Mouse (Mus musculus): ENCODE data around the gene 1700024P04Rik. TPM values are rescaled to one million over a fixed set of nuclear protein-coding genes. Genes with fewer than 3 reads are reported as not detected.

Gene 1700024P04Rik
- polyA plus RNA-seq, 2 experiments = not detected

- Histone ChIP-seq H3K4me2 (ENCODE audit: low read depth) (no peak overlapping the region), H3K9me3 (ENCODE audit: control insufficient read depth, low read length) (no peaks in the 10 kb centered on the region), H3K4me1 (replicated peaks; ENCODE audit: control insufficient read depth in 2 of 2, insufficient read depth in 2 of 2, low read length in 1 of 2) (peaks cover 0 to 13% of the 10 kb centered on the region in 2 experiments; a peak in 2 of 4 replicates), H3K4me3 (ENCODE audit: insufficient read depth in 1 of 2, low read depth in 2 of 2, low read length in 2 of 2) (no peak overlapping the region), H3K27ac (no peak overlapping the region), H3K9ac (replicated peaks) (no peak overlapping the region), H3K36me3 (replicated peaks; ENCODE audit: control insufficient read depth, insufficient read depth, low read depth) (no peaks in the 10 kb centered on the region), H3K27me3 (ENCODE audit: control insufficient read depth, insufficient read depth, low read length) (no peaks in the 10 kb centered on the region)
- no peak for TF ChIP-seq CTCF (IDR thresholded peaks at IDR 0.05; ENCODE audit: low read depth)
- no peak for TF ChIP-seq EP300 (IDR thresholded peaks at IDR 0.05; ENCODE audit: low read depth)
- DNase-seq (ENCODE audit: low read depth in 3 of 3, low spot score in 3 of 3) (no peak), ATAC-seq (ENCODE audit: insufficient read depth) (no peak)
- WGBS (ENCODE audit: insufficient replicate concordance) = 60% methylated on average over 3 of the region's 3 CpGs
Observed at GRCm38 (mm10) chr13:98972090-98972489, 12.3 kb downstream of the 1700024P04Rik start.

GRCm38 (mm10) chr13:98971641-98972040 lies 12.7 kb downstream of the 1700024P04Rik start:
- ATAC-seq (ENCODE audit: insufficient read depth) (no peak), DNase-seq (ENCODE audit: low read depth in 3 of 3, low spot score in 3 of 3) (no peak)
- no peak overlapping the region for H3K27ac ChIP-seq
- WGBS (ENCODE audit: insufficient replicate concordance) = 76% methylated on average over 5 of the region's 5 CpGs
- no peaks in the 10 kb centered on the region for H3K36me3 ChIP-seq (replicated peaks; ENCODE audit: control insufficient read depth, insufficient read depth, low read depth)
- peaks cover 0 to 13% of the 10 kb centered on the region in 2 experiments; a peak in 2 of 4 replicates for H3K4me1 ChIP-seq (replicated peaks; ENCODE audit: control insufficient read depth in 2 of 2, insufficient read depth in 2 of 2, low read length in 1 of 2)
- TF ChIP-seq CTCF (IDR thresholded peaks at IDR 0.05; ENCODE audit: low read depth) = no peak
- no peaks in the 10 kb centered on the region for H3K27me3 ChIP-seq (ENCODE audit: control insufficient read depth, insufficient read depth, low read length)
- no peak overlapping the region for H3K9ac ChIP-seq (replicated peaks)
- H3K4me3 ChIP-seq (ENCODE audit: insufficient read depth in 1 of 2, low read depth in 2 of 2, low read length in 2 of 2) = no peak overlapping the region
- no peaks in the 10 kb centered on the region for H3K9me3 ChIP-seq (ENCODE audit: control insufficient read depth, low read length)
- H3K4me2 ChIP-seq (ENCODE audit: low read depth) = no peak overlapping the region

GRCm38 (mm10) chr13:98968517-98968916 lies 15.8 kb downstream of the 1700024P04Rik start:
- no peak for ATAC-seq (ENCODE audit: insufficient read depth)
- no peak overlapping the region for H3K4me3 ChIP-seq (ENCODE audit: insufficient read depth in 1 of 2, low read depth in 2 of 2, low read length in 2 of 2)
- no peak for TF ChIP-seq CTCF (IDR thresholded peaks at IDR 0.05; ENCODE audit: low read depth)
- TF ChIP-seq EP300 (IDR thresholded peaks at IDR 0.05; ENCODE audit: low read depth) = no peak
- H3K27ac ChIP-seq = no peak overlapping the region
- no peaks in the 10 kb centered on the region for H3K9me3 ChIP-seq (ENCODE audit: control insufficient read depth, low read length)
- H3K27me3 ChIP-seq (ENCODE audit: control insufficient read depth, insufficient read depth, low read length) = no peaks in the 10 kb centered on the region
- DNase-seq (ENCODE audit: low read depth in 3 of 3, low spot score in 3 of 3) = no peak
- H3K4me2 ChIP-seq (ENCODE audit: low read depth) = no peak overlapping the region
- no peaks in the 10 kb centered on the region for H3K36me3 ChIP-seq (replicated peaks; ENCODE audit: control insufficient read depth, insufficient read depth, low read depth)
- 9% methylated on average over 4 of the region's 4 CpGs for WGBS (ENCODE audit: insufficient replicate concordance)
- H3K9ac ChIP-seq (replicated peaks) = no peak overlapping the region
- peaks cover 0 to 13% of the 10 kb centered on the region in 2 experiments; a peak in 2 of 4 replicates for H3K4me1 ChIP-seq (replicated peaks; ENCODE audit: control insufficient read depth in 2 of 2, insufficient read depth in 2 of 2, low read length in 1 of 2)

GRCm38 (mm10) chr13:98967942-98968341 lies 16.4 kb downstream of the 1700024P04Rik start:
- Histone ChIP-seq H3K4me3 (ENCODE audit: insufficient read depth in 1 of 2, low read depth in 2 of 2, low read length in 2 of 2) (no peak overlapping the region), H3K9ac (replicated peaks) (no peak overlapping the region), H3K27ac (no peak overlapping the region), H3K36me3 (replicated peaks; ENCODE audit: control insufficient read depth, insufficient read depth, low read depth) (no peaks in the 10 kb centered on the region), H3K9me3 (ENCODE audit: control insufficient read depth, low read length) (no peaks in the 10 kb centered on the region), H3K4me1 (replicated peaks; ENCODE audit: control insufficient read depth in 2 of 2, insufficient read depth in 2 of 2, low read length in 1 of 2) (peaks cover 0 to 13% of the 10 kb centered on the region in 2 experiments; a peak in 2 of 4 replicates), H3K27me3 (ENCODE audit: control insufficient read depth, insufficient read depth, low read length) (no peaks in the 10 kb centered on the region), H3K4me2 (ENCODE audit: low read depth) (no peak overlapping the region; the same call in 1 of the 2 replicates)
- 37% methylated on average over 6 of the region's 6 CpGs for WGBS (ENCODE audit: insufficient replicate concordance)
- no peak for TF ChIP-seq EP300 (IDR thresholded peaks at IDR 0.05; ENCODE audit: low read depth)
- TF ChIP-seq CTCF (IDR thresholded peaks at IDR 0.05; ENCODE audit: low read depth) = no peak
- DNase-seq (ENCODE audit: low read depth in 3 of 3, low spot score in 3 of 3) (no peak), ATAC-seq (ENCODE audit: insufficient read depth) (no peak)

- WGBS (ENCODE audit: insufficient replicate concordance) = 62% methylated on average over 5 of the region's 5 CpGs
- H3K9ac ChIP-seq (replicated peaks) = no peak overlapping the region
- no peak overlapping the region for H3K4me2 ChIP-seq (ENCODE audit: low read depth)
- no peak overlapping the region for H3K4me3 ChIP-seq (ENCODE audit: insufficient read depth in 1 of 2, low read depth in 2 of 2, low read length in 2 of 2)
- H3K4me1 ChIP-seq (replicated peaks; ENCODE audit: control insufficient read depth in 2 of 2, insufficient read depth in 2 of 2, low read length in 1 of 2) = peaks cover 0 to 13% of the 10 kb centered on the region in 2 experiments; a peak in 2 of 4 replicates
- ATAC-seq (ENCODE audit: insufficient read depth) (no peak), DNase-seq (ENCODE audit: low read depth in 3 of 3, low spot score in 3 of 3) (no peak)
- H3K27ac ChIP-seq = no peak overlapping the region
- H3K9me3 ChIP-seq (ENCODE audit: control insufficient read depth, low read length) = no peaks in the 10 kb centered on the region
- TF ChIP-seq CTCF (IDR thresholded peaks at IDR 0.05; ENCODE audit: low read depth) (no peak), EP300 (IDR thresholded peaks at IDR 0.05; ENCODE audit: low read depth) (no peak)
- H3K27me3 ChIP-seq (ENCODE audit: control insufficient read depth, insufficient read depth, low read length) = no peaks in the 10 kb centered on the region
- H3K36me3 ChIP-seq (replicated peaks; ENCODE audit: control insufficient read depth, insufficient read depth, low read depth) = no peaks in the 10 kb centered on the region
Observed at GRCm38 (mm10) chr13:98966583-98966982, 17.8 kb downstream of the 1700024P04Rik start.
